Mouse (Mus musculus): Measurements from ENCODE around the gene Dnajc8. TPM values are rescaled to one million over a fixed set of nuclear protein-coding genes. Genes with fewer than 3 reads are reported as not detected.
"Not testable (repeated sequence)": the region's sequence is repeated elsewhere in the genome, so short reads cannot be mapped to it uniquely, and the experiment has no call there.

Gene Dnajc8
- polyA plus RNA-seq, 1 experiment from 2014 or later: 188 TPM

DNA sequence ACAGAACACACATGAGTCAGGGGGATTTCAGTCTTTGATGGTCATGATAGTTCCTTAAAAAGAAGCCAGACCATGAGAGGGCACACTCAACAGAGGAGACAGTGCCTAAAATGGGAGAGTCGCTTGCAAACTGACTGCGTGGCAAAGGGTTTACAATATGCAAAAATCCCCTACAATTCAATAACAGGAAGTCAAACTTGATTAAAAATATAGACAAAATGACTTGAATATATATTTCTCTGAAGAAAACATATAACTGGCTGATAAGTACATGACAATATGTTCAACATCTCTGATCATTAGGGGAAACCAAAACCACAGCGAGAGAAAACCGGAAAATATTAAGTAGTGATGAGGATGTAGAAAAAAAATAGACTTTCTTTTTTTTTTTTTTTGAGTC, 50.9 kb downstream of the Dnajc8 start:
- no peak for ATAC-seq (ENCODE audit: low FRiP score)

DNA sequence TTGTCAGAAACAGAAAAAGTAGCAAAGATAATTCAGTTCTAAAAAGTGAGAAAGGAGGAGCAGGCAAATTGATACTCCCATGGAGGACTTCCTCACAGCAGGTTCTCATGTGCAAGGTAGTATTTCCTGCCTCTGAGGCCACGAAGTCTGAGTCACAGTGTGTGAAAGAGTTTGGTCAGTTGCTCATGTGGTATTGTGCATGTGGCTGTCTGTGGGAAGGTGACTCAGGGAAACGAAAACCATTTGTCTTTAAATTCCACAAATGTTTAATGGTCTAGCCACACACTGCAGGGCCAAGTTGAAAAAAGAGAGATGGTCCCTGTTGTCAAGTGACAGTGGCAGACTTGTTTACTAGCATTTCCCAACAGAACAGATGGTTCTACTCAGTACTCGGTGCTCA, 53.2 kb downstream of the Dnajc8 start:
- no peak for ATAC-seq (ENCODE audit: low FRiP score)
- Histone ChIP-seq H3K36me3 (replicated peaks) (no peaks in the 10 kb centered on the region), H3K27me3 (no peaks in the 10 kb centered on the region), H3K9me3 (no peaks in the 10 kb centered on the region), H3K4me3 (replicated peaks) (no peak overlapping the region), H3K27ac (no peak overlapping the region), H3K4me1 (no peaks in the 10 kb centered on the region), H3K9ac (no peak overlapping the region), H3K4me2 (no peak overlapping the region)
- 83% methylated on average over 3 of the region's 3 CpGs for WGBS

More for the DNA sequence above, 50.9 kb downstream of the Dnajc8 start:
- WGBS: 97% methylated on average over 4 of the region's 4 CpGs
- H3K27ac ChIP-seq: no peak overlapping the region
- no peak overlapping the region for H3K9ac ChIP-seq
- H3K4me1 ChIP-seq: no peaks in the 10 kb centered on the region
- no peak overlapping the region for H3K4me2 ChIP-seq
- H3K4me3 ChIP-seq (replicated peaks): no peak overlapping the region
- no peaks in the 10 kb centered on the region for H3K9me3 ChIP-seq
- no peaks in the 10 kb centered on the region for H3K36me3 ChIP-seq (replicated peaks)
- no peaks in the 10 kb centered on the region for H3K27me3 ChIP-seq

DNA sequence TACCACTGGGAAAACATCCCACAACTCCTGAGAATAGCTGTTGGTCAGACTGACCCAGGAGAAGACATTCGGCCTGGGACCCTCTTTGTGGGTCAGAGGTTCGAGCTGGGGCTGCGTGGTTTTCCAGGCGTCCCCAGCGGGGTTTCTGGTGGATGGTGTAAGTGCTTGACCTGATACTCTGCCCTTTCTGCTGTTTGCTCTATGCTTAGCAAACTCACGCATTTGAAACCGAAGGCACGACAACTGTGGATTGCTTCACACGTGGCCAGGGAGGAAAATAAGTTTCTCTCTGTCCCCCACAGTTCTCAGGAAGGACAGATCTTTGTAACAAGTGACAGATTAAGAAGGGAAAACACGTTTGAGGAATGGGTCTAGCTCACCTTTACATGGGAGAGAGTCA, 55.3 kb downstream of the Dnajc8 start:
- Histone ChIP-seq H3K27ac (no peak overlapping the region), H3K9ac (no peak overlapping the region), H3K9me3 (no peaks in the 10 kb centered on the region), H3K4me3 (replicated peaks) (no peak overlapping the region), H3K4me1 (no peaks in the 10 kb centered on the region), H3K4me2 (no peak overlapping the region), H3K27me3 (no peaks in the 10 kb centered on the region), H3K36me3 (replicated peaks) (no peaks in the 10 kb centered on the region)
- WGBS: 86% methylated on average over 10 of the region's 10 CpGs
- no peak for ATAC-seq (ENCODE audit: low FRiP score)

DNA sequence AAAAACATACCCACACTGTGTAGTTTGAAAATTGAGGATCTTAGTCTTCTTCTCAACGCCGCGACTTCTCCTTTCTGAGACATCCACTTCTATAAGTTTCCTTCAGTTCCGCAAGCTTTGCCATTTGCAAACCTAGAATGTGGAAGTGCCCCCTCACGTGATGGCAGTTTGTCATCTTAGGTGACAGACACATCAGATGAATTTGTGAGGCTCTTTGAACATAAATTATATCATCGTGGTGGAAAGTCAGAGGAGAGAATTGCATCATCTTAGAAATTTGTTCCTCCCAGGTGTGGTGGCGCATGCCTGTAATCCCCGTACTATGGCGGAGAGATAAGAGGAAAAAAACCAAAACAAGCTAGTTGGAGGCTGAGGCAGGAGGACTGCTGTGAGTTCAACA, 57.6 kb downstream of the Dnajc8 start:
- H3K4me3 ChIP-seq (replicated peaks): no peak overlapping the region
- no peaks in the 10 kb centered on the region for H3K9me3 ChIP-seq
- no peak overlapping the region for H3K4me2 ChIP-seq
- no peaks in the 10 kb centered on the region for H3K27me3 ChIP-seq
- H3K9ac ChIP-seq: no peak overlapping the region
- no peak overlapping the region for H3K27ac ChIP-seq
- no peaks in the 10 kb centered on the region for H3K36me3 ChIP-seq (replicated peaks)
- 94% methylated on average over 9 of the region's 9 CpGs for WGBS
- H3K4me1 ChIP-seq: no peaks in the 10 kb centered on the region
- ATAC-seq (ENCODE audit: low FRiP score): no peak

DNA sequence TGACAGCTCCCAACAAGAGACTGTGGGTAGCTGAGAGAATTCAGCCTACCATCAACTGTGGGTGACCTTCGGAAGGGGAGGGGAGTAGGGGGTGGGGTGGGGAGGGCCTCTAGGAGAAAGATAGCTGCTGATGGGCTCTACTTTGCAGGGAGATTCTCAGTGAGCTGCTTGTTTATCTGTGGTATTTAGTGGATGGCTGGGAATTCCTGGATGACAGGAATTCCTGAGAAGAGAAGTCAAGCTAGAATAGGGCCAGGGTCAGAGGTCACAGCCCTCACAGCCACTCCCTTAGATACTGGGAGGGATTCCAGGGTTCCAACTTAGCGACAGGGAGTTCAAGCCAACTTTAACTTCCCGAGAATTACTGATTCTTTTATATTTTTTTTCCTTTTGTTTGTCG, 58.8 kb downstream of the Dnajc8 start:
- Histone ChIP-seq H3K36me3 (replicated peaks) (no peaks in the 10 kb centered on the region), H3K27me3 (no peaks in the 10 kb centered on the region), H3K4me2 (no peak overlapping the region), H3K4me3 (replicated peaks) (no peak overlapping the region), H3K9me3 (no peaks in the 10 kb centered on the region), H3K9ac (no peak overlapping the region), H3K27ac (no peak overlapping the region), H3K4me1 (no peaks in the 10 kb centered on the region)
- no peak for ATAC-seq (ENCODE audit: low FRiP score)
- WGBS: 52% methylated on average over 4 of the region's 4 CpGs

DNA sequence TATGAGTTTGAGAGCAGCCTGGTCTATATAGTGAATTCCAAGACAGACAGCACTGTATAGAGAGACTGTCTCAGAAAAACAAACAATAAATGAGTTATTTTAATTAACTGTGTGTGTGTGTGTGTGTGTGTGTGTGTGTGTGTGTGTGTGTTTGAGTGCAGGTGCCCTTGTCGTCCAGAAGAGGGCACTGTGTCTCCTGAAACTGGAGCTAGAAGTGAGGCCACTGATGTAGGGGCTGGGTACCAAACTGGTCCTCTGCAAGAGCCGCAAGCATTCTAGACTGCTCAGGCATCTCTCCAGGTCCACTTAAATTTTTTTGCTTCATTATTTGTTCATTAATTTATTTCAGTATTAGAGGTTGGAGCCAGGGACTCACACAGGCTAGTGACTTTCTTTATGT, 63.5 kb downstream of the Dnajc8 start:
- Histone ChIP-seq H3K4me1 (no peaks in the 10 kb centered on the region), H3K9me3 (no peaks in the 10 kb centered on the region), H3K27me3 (no peaks in the 10 kb centered on the region), H3K27ac (no peak overlapping the region), H3K36me3 (replicated peaks) (no peaks in the 10 kb centered on the region), H3K4me3 (replicated peaks) (no peak overlapping the region), H3K9ac (no peak overlapping the region), H3K4me2 (no peak overlapping the region)
- 82% methylated on average over 2 of the region's 2 CpGs for WGBS
- ATAC-seq (ENCODE audit: low FRiP score): no peak

DNA sequence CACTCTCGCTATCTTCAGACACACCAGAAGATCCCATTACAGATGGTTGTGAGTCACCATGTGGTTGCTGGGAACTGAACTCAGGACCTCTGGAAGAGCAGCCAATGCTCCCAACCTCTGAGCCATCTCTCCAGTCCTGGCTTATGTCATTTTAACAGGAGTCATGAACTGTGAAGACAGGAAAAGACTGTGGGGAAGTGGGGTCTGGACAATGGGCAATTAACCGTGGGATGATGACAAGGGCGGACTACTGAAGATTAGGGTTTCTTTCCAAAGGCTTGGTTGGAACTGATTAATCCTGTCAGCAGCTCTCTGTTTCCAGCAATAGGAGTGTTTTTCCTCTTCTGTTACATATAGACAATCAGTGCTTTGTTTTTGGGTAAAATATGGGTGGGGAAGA, 64.4 kb downstream of the Dnajc8 start:
- Histone ChIP-seq H3K4me1 (no peaks in the 10 kb centered on the region), H3K9me3 (no peaks in the 10 kb centered on the region), H3K9ac (no peak overlapping the region), H3K27me3 (no peaks in the 10 kb centered on the region), H3K4me2 (no peak overlapping the region), H3K27ac (no peak overlapping the region), H3K36me3 (replicated peaks) (no peaks in the 10 kb centered on the region), H3K4me3 (replicated peaks) (no peak overlapping the region)
- no peak for ATAC-seq (ENCODE audit: low FRiP score)
- WGBS: 85% methylated on average over 3 of the region's 3 CpGs

DNA sequence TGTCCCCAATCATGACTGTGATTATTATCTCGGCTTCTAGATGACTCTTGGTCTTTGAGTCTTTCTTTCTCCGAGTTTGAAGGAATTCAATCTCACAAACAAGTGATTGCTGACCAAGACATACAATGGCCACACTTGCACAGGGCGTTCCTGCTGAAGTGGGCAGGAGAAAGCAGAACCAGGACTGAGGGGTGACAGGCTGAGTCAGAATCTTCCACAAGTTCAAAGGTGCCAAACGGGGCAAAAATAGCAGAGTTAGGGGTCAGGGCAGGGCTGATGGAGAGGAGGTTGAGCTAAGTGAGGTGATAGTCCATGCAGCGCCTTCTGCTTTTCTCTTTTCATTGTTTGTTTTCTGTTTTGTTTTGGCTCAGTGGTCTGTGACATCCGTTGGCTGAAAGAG, 65.1 kb downstream of the Dnajc8 start:
- no peaks in the 10 kb centered on the region for H3K9me3 ChIP-seq
- no peaks in the 10 kb centered on the region for H3K4me1 ChIP-seq
- H3K27ac ChIP-seq: no peak overlapping the region
- H3K36me3 ChIP-seq (replicated peaks): no peaks in the 10 kb centered on the region
- ATAC-seq (ENCODE audit: low FRiP score): no peak
- WGBS: 86% methylated on average over 6 of the region's 6 CpGs
- no peaks in the 10 kb centered on the region for H3K27me3 ChIP-seq
- no peak overlapping the region for H3K4me3 ChIP-seq (replicated peaks)
- H3K4me2 ChIP-seq: no peak overlapping the region
- no peak overlapping the region for H3K9ac ChIP-seq

DNA sequence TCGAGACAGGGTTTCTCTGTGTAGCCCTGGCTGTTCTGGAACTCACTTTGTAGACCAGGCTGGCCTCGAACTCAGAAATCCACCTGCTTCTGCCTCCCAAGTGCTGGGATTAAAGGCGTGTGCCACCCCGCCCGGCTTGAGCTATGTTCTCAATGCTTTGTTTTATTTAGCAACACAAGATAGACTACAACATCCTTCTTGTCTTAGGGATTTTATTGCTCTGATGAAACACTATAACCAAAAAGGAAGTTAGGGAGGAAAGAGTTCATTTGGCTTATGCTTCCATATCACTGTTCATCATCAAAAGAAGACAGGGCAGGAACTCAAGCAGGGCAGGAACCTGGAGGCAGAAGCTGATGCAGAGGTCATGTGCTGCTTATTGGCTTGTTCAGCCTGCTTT, 65.9 kb downstream of the Dnajc8 start:
- H3K4me2 ChIP-seq; H3K27ac ChIP-seq; ATAC-seq (ENCODE audit: low FRiP score); H3K27me3 ChIP-seq; H3K36me3 ChIP-seq (replicated peaks); H3K9me3 ChIP-seq; H3K4me3 ChIP-seq (replicated peaks); H3K9ac ChIP-seq; H3K4me1 ChIP-seq: not testable (repeated sequence)
- WGBS: 91% methylated on average over 4 of the region's 5 CpGs

Other genes with a start within 250 kb of the Dnajc8 start
- gene Rab42, start 232.2 kb upstream of the Dnajc8 start, polyA plus RNA-seq (2016; fragmentation: Nextera tagmentation; extraction: Ambion mirVana): 0.78 and 0.82 TPM in 2 replicates
- gene Trnau1ap, start 206.0 kb upstream of the Dnajc8 start, polyA plus RNA-seq (2016; fragmentation: Nextera tagmentation; extraction: Ambion mirVana): 77.8 and 88.3 TPM in 2 replicates
- gene Rcc1, start 181.9 kb upstream of the Dnajc8 start, polyA plus RNA-seq (2016; fragmentation: Nextera tagmentation; extraction: Ambion mirVana): 103 and 109 TPM in 2 replicates
- 22.3 and 26.3 TPM in 2 replicates for gene Phactr4, start 113.1 kb upstream of the Dnajc8 start, polyA plus RNA-seq (2016; fragmentation: Nextera tagmentation; extraction: Ambion mirVana)
- 21.0 and 25.5 TPM in 2 replicates for gene Med18, start 71.6 kb upstream of the Dnajc8 start, polyA plus RNA-seq (2016; fragmentation: Nextera tagmentation; extraction: Ambion mirVana)
- gene Sesn2, start 25.0 kb upstream of the Dnajc8 start, polyA plus RNA-seq (2016; fragmentation: Nextera tagmentation; extraction: Ambion mirVana): 7.6 and 11.3 TPM in 2 replicates
- 1,084 and 1,150 TPM in 2 replicates for gene Atpif1, start 1.9 kb upstream of the Dnajc8 start, polyA plus RNA-seq (2016; fragmentation: Nextera tagmentation; extraction: Ambion mirVana)
- gene Ptafr, start 28.5 kb downstream of the Dnajc8 start, polyA plus RNA-seq (2016; fragmentation: Nextera tagmentation; extraction: Ambion mirVana): 0.40 and 0.45 TPM in 2 replicates
- 25.5 and 28.4 TPM in 2 replicates for gene Eya3, start 103.4 kb downstream of the Dnajc8 start, polyA plus RNA-seq (2016; fragmentation: Nextera tagmentation; extraction: Ambion mirVana)
- 4.0 and 5.4 TPM in 2 replicates for gene Xkr8, start 197.0 kb downstream of the Dnajc8 start, polyA plus RNA-seq (2016; fragmentation: Nextera tagmentation; extraction: Ambion mirVana)
- gene Smpdl3b, start 221.7 kb downstream of the Dnajc8 start, polyA plus RNA-seq (2016; fragmentation: Nextera tagmentation; extraction: Ambion mirVana): 3.2 and 4.1 TPM in 2 replicates
- 136 and 143 TPM in 2 replicates for gene Rpa2, start 232.8 kb downstream of the Dnajc8 start, polyA plus RNA-seq (2016; fragmentation: Nextera tagmentation; extraction: Ambion mirVana)